Mouse (Mus musculus) neural tube, embryonic 15.5 days (tissue): ENCODE data around the gene Ly6g5b. TPM values are rescaled to one million over a fixed set of nuclear protein-coding genes. Genes with fewer than 3 reads are reported as not detected.
"Not testable (repeated sequence)": the region's sequence is repeated elsewhere in the genome, so short reads cannot be mapped to it uniquely, and the experiment has no call there.

Experiments
- ATAC-seq: fragments of 200-750 bp; cut with Nextera tagmentation; 2 replicates; pipeline ENCODE4 v1.8.0; 2017; ENCODE audit warnings: mild to moderate bottlenecking, moderate TSS enrichment, moderate library complexity; ENCODE audit not compliant: low FRiP score
- H3K27ac ChIP-seq: fragments of 300-500 bp; sonication (generic); replicated peaks from 2 replicates; pipeline ENCODE4 v1.5.1; 2015; ENCODE audit warnings: mild to moderate bottlenecking, inconsistent platforms
- H3K27me3 ChIP-seq: fragments of 300-500 bp; sonication (generic); replicated peaks from 2 replicates; pipeline ENCODE4 v1.6.1; 2015; ENCODE audit warnings: inconsistent platforms
- H3K36me3 ChIP-seq: fragments of 300-500 bp; sonication (generic); 2 replicates; pipeline ENCODE4 v1.6.1; 2015; ENCODE audit warnings: inconsistent platforms
- H3K4me1 ChIP-seq: fragments of 300-500 bp; sonication (generic); 2 replicates; pipeline ENCODE4 v1.6.1; 2015; ENCODE audit warnings: inconsistent platforms
- H3K4me2 ChIP-seq: fragments of 300-500 bp; sonication (generic); 2 replicates; pipeline ENCODE4 v1.6.1; 2015; ENCODE audit warnings: inconsistent platforms, mild to moderate bottlenecking, moderate library complexity
- H3K4me3 ChIP-seq: fragments of 300-500 bp; sonication (generic); replicated peaks from 2 replicates; pipeline ENCODE4 v1.5.1; 2015; ENCODE audit warnings: mild to moderate bottlenecking, inconsistent platforms
- H3K9ac ChIP-seq: fragments of 300-500 bp; sonication (generic); replicated peaks from 2 replicates; pipeline ENCODE4 v1.6.1; 2015; ENCODE audit warnings: mild to moderate bottlenecking, inconsistent platforms
- H3K9me3 ChIP-seq: fragments of 300-500 bp; sonication (generic); replicated peaks from 2 replicates; pipeline ENCODE4 v1.6.1; 2016; ENCODE audit warnings: inconsistent platforms
- WGBS: fragments of 180-500 bp; shearing (Covaris S2); methylation state at CpG from one replicate; pipeline ENCODE4 v1.1.7; 2015; ENCODE audit warnings: mixed read lengths; 5-methylcytosine and 5-hydroxymethylcytosine counted together
- polyA plus RNA-seq: library from polyadenylated mRNA; unstranded; fragments of >200 nt; fragmentation: Nextera tagmentation; extraction: Ambion mirVana; gene quantifications from 2 replicates; pipeline ENCODE4 v1.2.1, GENCODE M21; 2015

Gene Ly6g5b
- polyA plus RNA-seq, 1 experiment from 2014 or later = 1.5 TPM

DNA sequence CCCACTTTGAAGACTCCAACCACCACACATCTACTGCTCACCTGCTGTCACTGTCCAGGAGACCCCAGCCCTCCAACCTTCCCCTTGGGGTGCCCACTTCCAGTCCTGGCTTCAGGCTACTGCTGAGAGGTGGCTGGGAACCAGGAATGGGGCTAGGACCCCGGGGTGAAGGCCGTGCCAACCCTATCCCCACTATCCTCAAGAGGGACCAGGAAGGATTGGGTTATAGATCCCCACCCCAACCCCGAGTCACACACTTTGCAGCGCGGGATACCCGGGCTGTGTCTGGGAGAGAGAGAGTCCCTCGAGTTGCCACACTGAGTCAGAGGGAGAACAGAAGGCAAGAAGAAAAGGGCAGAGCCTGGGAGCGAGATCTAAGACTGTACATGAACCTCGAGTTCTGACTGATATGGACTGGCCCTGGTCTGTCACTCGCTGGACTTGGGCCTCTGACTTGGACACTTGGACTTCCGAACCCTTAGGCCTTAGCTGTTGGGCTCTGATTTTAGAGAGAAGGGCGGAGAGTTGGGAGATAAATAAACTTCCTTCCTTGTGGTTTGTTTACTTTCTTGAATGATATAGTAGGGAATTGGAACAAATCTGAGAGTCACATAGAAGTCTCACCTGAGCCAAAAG lies 9.2 kb upstream of the Ly6g5b start:
- not testable (repeated sequence) for H3K9ac ChIP-seq, H3K9me3 ChIP-seq, H3K4me2 ChIP-seq, H3K27me3 ChIP-seq, H3K4me3 ChIP-seq, ATAC-seq, H3K27ac ChIP-seq
- Histone ChIP-seq H3K36me3 (peaks cover 17% of the 10 kb centered on the region), H3K4me1 (peaks cover 66% of the 10 kb centered on the region)
- whole genome bisulfite sequencing = 93% methylated on average over 12 of the region's 12 CpGs

DNA sequence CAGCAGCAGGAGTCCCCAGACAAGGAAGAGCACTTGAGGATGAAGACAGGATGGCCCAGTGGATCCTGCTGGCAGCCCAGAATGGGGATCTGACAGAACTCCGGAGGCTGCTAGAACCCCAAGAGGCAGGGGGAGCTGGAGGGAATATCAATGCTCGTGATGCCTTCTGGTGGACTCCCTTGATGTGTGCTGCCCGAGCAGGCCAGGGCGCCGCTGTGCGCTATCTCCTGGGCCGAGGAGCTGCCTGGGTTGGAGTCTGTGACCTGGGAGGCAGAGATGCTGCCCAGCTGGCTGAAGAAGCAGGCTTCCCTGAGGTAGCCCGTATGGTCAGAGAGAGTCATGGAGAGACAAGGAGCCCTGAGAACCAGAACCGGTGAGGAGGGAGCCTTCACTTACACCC lies 8.1 kb upstream of the Ly6g5b start:
- H3K4me2 ChIP-seq, H3K9ac ChIP-seq, ATAC-seq, H3K4me3 ChIP-seq, H3K9me3 ChIP-seq, H3K27me3 ChIP-seq, H3K27ac ChIP-seq: not testable (repeated sequence)
- WGBS = 92% methylated on average over 9 of the region's 9 CpGs
- H3K4me1 ChIP-seq = peaks cover 57% of the 10 kb centered on the region
- peaks cover 26% of the 10 kb centered on the region for H3K36me3 ChIP-seq

DNA sequence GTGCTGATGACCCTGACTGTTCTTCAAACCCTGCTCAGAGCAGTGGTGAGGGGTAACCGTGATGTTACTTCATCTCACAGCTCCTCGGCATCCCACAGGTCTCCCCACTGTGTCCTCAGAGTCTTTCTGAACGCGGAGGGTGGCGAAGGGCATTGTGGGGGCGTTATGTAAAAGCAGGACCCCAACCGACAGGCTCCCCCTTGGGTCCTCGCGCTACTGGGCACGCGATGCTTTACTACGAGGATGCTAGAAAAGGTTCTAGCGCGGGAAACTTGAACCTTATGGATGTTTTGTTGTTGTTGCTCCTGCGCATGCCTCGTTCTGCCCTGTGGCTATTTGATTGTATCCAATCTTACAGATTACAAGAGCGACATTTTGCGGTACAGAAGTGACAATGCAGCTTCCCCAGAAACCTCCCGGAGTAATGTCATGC lies 6.7 kb upstream of the Ly6g5b start, which contains the start of gene Csnk2b:
TSS of gene Csnk2b (minus strand) at position 183 of the 433 bp plus-strand sequence.
- peaks cover 46% of the 10 kb centered on the region for H3K4me1 ChIP-seq
- peak within 1 kb of the TSS; percentile 95 for H3K9ac ChIP-seq
- H3K4me3 ChIP-seq = peak within 1 kb of the TSS; percentile 95
- 1% methylated on average over 19 of the region's 19 CpGs for WGBS
- no peaks in the 10 kb centered on the region for H3K27me3 ChIP-seq
- no peaks in the 10 kb centered on the region for H3K9me3 ChIP-seq
- peak within 1 kb of the TSS; percentile 97 for H3K4me2 ChIP-seq
- peak; percentile 43 for ATAC-seq
- H3K27ac ChIP-seq = peak within 1 kb of the TSS; percentile 93
- H3K36me3 ChIP-seq = peaks cover 36% of the 10 kb centered on the region

DNA sequence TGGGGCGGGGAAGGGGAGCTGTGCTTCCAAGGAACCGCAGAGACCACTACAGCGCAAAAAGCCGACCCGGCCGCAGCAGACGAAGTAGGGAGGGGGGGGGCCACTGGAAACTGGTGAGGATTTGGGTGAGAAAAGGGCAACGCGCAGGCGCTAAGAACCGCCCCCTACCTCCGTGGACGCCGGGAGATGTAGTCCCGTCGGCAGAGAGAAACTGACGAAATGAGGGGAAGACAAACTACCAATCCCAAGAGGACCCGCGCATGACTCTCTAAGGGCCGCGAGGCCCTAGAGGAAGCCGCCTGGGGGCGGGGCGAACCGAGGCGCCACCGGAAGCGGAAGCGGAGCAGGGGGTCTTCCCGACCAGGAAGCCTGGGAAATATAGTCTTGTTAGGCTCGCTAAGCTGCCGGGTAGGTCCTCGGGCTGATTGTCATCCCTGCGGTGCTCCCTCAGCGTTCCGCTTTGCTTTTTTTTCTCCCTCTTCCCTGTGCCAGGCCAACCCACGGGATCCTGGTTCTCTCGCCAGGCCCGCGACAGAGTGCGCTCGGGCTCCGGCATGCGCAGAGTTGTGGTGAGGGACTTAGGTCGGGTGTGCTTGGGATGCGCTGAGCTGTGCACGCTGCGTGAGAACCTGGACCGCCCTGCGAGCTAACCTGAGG lies 6.0 kb upstream of the Ly6g5b start, which contains the start of gene Gpank1:
TSS of gene Gpank1 (plus strand) at position 313 of the 657 bp plus-strand sequence.
- Histone ChIP-seq H3K36me3 (peaks cover 40% of the 10 kb centered on the region), H3K4me2 (peak within 1 kb of the TSS; percentile 97), H3K4me3 (peak within 1 kb of the TSS; percentile 95), H3K9me3 (no peaks in the 10 kb centered on the region), H3K4me1 (peaks cover 40% of the 10 kb centered on the region), H3K27ac (peak within 1 kb of the TSS; percentile 93), H3K27me3 (no peaks in the 10 kb centered on the region), H3K9ac (peak within 1 kb of the TSS; percentile 95)
- peak; percentile 94 for ATAC-seq
- under 1% methylated on average over 50 of the region's 50 CpGs for WGBS

DNA sequence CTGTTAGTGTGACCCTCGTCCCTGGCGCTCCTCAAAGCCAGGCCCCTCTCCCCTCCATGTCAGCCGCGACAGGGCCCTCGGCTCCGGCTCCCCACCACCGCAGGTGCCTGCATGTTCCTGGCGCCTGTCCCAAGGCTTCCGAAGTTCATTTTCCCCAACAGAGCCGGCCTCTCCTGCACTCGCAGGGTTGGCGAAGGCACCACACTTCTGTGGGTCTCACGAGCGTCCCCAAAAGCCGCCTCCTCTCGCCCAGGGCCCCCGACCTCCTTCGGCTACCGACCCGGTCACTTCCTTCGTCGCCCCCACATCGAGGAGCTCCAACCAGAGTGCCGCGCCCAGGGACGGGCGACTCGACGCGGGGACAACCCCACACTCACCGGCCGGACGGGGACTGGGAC lies 5.5 kb upstream of the Ly6g5b start:
- Histone ChIP-seq H3K9ac (peak overlapping the region; percentile 95), H3K4me1 (peaks cover 35% of the 10 kb centered on the region), H3K4me2 (peak overlapping the region; percentile 97), H3K27me3 (no peaks in the 10 kb centered on the region), H3K9me3 (no peaks in the 10 kb centered on the region), H3K27ac (peak overlapping the region; percentile 80), H3K4me3 (peak overlapping the region; percentile 95), H3K36me3 (peaks cover 45% of the 10 kb centered on the region)
- WGBS = under 1% methylated on average over 33 of the region's 33 CpGs
- no peak; the same call in 1 of the 2 replicates for ATAC-seq

DNA sequence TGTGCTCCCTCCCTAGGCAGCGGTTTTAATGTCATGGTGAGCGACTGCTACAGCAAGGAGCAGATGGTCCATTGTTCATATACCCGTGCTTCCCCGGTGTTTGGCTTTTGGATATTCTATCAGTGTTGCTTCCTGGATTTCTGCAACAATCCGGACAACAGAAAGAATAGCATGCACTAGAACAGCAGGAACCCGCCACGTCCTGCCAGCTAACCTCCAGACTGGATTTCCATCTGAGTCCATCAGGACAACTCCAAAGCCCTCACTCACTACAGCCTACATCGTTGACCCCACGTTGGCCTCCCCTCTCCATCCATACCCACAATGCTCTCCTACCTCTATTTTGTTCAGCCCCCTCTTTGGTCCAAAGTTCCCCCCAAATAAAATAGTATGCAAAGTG lies 3.5 kb downstream of the Ly6g5b start:
- Histone ChIP-seq H3K4me2 (no peak overlapping the region), H3K36me3 (peaks cover 29% of the 10 kb centered on the region), H3K9me3 (no peaks in the 10 kb centered on the region), H3K4me1 (no peaks in the 10 kb centered on the region), H3K9ac (no peak overlapping the region), H3K27ac (no peak overlapping the region), H3K27me3 (no peaks in the 10 kb centered on the region), H3K4me3 (no peak overlapping the region)
- whole genome bisulfite sequencing = 75% methylated on average over 9 of the region's 9 CpGs
- ATAC-seq = no peak

DNA sequence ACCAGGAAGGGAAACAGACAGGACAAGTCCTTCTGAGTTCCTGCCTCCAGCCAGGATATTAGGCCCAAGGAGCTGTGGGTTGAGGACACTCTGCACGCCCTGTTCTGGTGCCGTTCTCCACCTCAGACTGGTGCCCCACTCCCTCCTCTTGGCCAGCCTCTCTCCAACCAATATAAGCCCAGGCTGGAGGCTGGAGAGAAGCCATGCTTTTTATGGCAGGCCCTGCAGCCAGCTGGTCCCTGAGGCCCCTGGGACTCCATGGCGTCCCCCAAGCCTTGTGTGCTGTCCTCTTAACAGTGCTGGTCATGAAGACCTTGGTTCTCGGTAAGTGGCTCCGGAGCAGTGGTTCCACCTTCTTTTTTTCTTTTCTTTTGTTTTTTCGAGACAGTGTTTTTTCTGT lies 7.1 kb downstream of the Ly6g5b start, which contains the start of gene Ly6g5c:
TSS of gene Ly6g5c (plus strand) at position 183 of the 400 bp plus-strand sequence.
- Histone ChIP-seq H3K9ac (no peak within 1 kb of the TSS), H3K27ac (no peak within 1 kb of the TSS), H3K4me1 (peaks cover 4% of the 10 kb centered on the region; the same call in 1 of the 2 replicates), H3K9me3 (no peaks in the 10 kb centered on the region), H3K4me3 (no peak within 1 kb of the TSS), H3K4me2 (no peak within 1 kb of the TSS), H3K27me3 (no peaks in the 10 kb centered on the region), H3K36me3 (peaks cover 13% of the 10 kb centered on the region; the same call in 1 of the 2 replicates)
- WGBS = 79% methylated on average over 6 of the region's 6 CpGs
- no peak for ATAC-seq

DNA sequence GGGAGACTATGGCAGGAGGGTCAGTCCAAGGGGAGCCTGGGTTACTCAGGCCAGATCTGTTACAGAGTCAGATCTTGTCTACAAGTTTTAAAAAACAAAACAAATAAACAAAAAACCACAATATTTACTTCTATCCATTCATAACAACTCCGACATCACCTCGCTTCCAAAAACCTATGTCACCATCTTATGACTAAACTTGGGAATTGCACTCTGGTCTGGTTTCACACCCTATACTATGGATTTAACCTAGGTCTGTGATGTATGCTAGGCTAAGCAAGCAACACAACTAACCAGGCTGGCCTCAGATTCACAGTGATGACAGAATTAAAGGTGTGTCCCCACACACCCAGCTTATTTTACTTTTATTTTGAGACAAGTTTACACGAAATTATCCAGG lies 8.7 kb downstream of the Ly6g5b start:
- peaks cover 4% of the 10 kb centered on the region; the same call in 1 of the 2 replicates for H3K4me1 ChIP-seq
- no peak overlapping the region for H3K27ac ChIP-seq
- no peak overlapping the region for H3K4me2 ChIP-seq
- H3K4me3 ChIP-seq = no peak overlapping the region
- ATAC-seq = no peak
- no peaks in the 10 kb centered on the region for H3K9me3 ChIP-seq
- no peak overlapping the region for H3K9ac ChIP-seq
- no peaks in the 10 kb centered on the region for H3K27me3 ChIP-seq
- 72% methylated on average over 3 of the region's 3 CpGs for WGBS
- H3K36me3 ChIP-seq = peaks cover 28% of the 10 kb centered on the region

DNA sequence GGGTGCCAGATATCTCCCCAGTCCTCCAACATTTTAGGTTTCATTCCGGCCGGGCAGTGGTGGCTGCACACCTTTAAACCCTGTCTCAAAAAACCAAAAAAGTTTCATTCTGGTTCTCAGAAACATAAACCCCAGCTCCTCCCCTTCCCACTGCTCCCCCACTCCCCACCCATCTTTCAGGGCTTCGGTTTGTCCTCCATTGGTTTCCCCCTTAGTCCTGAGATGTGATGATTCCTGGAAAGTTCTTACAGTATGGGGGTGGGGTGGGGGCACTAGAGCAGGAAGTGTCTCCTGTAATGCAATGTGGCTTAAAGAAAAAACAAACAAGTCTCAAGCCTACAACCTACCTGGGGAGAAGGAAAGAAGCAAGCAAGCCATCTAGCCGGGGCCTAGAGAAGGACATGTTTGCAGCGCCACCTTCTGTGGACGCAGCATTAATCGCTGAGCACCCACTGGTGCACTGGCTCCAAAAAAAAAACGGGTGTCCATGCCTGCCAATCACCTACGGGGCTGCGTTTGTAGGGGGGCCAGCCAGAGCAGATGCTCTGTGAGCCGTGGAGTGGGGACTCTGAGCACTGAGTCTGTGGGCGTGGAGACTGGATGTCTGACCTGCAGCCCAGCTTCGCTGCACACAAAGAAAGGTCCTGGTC lies 9.4 kb downstream of the Ly6g5b start:
- Histone ChIP-seq H3K4me2 (peak overlapping the region; percentile 31), H3K9me3 (no peaks in the 10 kb centered on the region), H3K4me1 (peaks cover 4% of the 10 kb centered on the region; the same call in 1 of the 2 replicates), H3K27ac (no peak overlapping the region), H3K27me3 (no peaks in the 10 kb centered on the region), H3K4me3 (no peak overlapping the region), H3K9ac (no peak overlapping the region), H3K36me3 (peaks cover 34% of the 10 kb centered on the region)
- no peak for ATAC-seq
- WGBS = 25% methylated on average over 13 of the region's 13 CpGs

DNA sequence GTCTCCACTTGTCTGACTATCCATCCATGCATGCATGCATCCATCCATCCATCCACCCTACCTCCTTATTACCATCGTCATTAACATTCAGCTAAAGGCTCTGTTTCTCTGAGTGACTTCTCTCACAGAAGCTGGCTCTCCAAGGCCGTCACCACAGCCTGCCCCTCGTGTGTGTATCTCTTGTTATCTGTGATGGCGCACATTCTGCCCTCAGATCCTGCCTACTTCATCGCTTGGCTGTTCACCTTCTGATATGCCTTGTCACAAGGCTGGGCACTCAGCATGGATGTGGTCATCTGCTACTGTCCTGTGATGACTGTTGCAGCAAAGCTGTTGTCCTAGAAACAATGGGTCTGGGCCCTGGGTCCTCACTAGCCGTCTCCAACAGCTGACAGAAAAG lies 10.5 kb downstream of the Ly6g5b start:
- no peak overlapping the region for H3K4me3 ChIP-seq
- no peak for ATAC-seq
- H3K27me3 ChIP-seq = no peaks in the 10 kb centered on the region
- H3K27ac ChIP-seq = no peak overlapping the region
- peaks cover 4% of the 10 kb centered on the region; the same call in 1 of the 2 replicates for H3K4me1 ChIP-seq
- H3K9ac ChIP-seq = no peak overlapping the region
- no peaks in the 10 kb centered on the region for H3K9me3 ChIP-seq
- 80% methylated on average over 6 of the region's 6 CpGs for WGBS
- peaks cover 44% of the 10 kb centered on the region for H3K36me3 ChIP-seq
- no peak overlapping the region for H3K4me2 ChIP-seq

DNA sequence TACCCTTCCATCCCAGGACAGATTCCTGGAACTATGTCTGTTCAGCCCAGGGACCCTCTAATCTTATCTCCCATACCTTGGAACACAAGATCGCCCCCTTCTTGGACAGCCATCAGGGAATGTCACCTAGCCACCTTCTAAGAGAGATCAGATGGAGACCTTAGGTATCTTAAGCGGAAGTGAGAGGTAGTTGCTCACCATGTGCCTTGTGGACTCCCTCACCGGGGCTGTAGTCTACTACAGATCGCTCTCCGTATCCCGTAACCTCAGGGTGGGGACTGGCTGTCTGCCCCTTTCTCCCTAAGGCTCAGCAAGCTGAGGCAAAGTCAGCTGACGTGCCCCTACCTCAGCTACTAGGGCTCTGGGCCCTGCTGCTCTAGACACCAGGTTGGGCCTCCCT lies 11.1 kb downstream of the Ly6g5b start:
- peaks cover 51% of the 10 kb centered on the region for H3K36me3 ChIP-seq
- no peak for ATAC-seq
- no peak overlapping the region for H3K9ac ChIP-seq
- WGBS = 96% methylated on average over 7 of the region's 7 CpGs
- H3K9me3 ChIP-seq = no peaks in the 10 kb centered on the region
- no peaks in the 10 kb centered on the region for H3K27me3 ChIP-seq
- no peak overlapping the region for H3K27ac ChIP-seq
- H3K4me1 ChIP-seq = peaks cover 4% of the 10 kb centered on the region; the same call in 1 of the 2 replicates
- no peak overlapping the region for H3K4me3 ChIP-seq
- H3K4me2 ChIP-seq = no peak overlapping the region
